Mouse (Mus musculus) kidney, embryonic 16.5 days (tissue): ENCODE measurements around the gene Gm20388. TPM values are rescaled to one million over a fixed set of nuclear protein-coding genes. Genes with fewer than 3 reads are reported as not detected.

Source experiments
- ATAC-seq: fragments of 200-750 bp; cut with Nextera tagmentation; 2 replicates; pipeline ENCODE4 v1.8.0; 2017; ENCODE audit warnings: moderate TSS enrichment; ENCODE audit not compliant: low FRiP score, low TSS enrichment
- H3K27ac ChIP-seq: fragments of 300-500 bp; sonication (generic); 2 replicates; pipeline ENCODE4 v1.5.1; 2014; ENCODE audit warnings: low read length
- H3K27me3 ChIP-seq: fragments of 300-500 bp; sonication (generic); 2 replicates; pipeline ENCODE4 v1.6.1; 2014; ENCODE audit warnings: low read length, control low read depth, mixed read lengths; ENCODE audit not compliant: insufficient read depth
- H3K36me3 ChIP-seq: fragments of 300-500 bp; sonication (generic); 2 replicates; pipeline ENCODE4 v1.6.1; 2014; ENCODE audit warnings: low read length, control low read depth, mixed read lengths; ENCODE audit not compliant: insufficient read depth
- H3K4me1 ChIP-seq: fragments of 300-500 bp; sonication (generic); 2 replicates; pipeline ENCODE4 v1.6.1; 2014; ENCODE audit warnings: low read length, control low read depth, mixed read lengths; ENCODE audit not compliant: insufficient read depth
- H3K4me2 ChIP-seq: fragments of 300-500 bp; sonication (generic); replicated peaks from 2 replicates; pipeline ENCODE4 v1.6.1; 2014; ENCODE audit warnings: low read depth, low read length
- H3K4me3 ChIP-seq: fragments of 300-500 bp; sonication (generic); 2 replicates; pipeline ENCODE4 v1.5.1; 2014; ENCODE audit warnings: mild to moderate bottlenecking, low read length
- H3K9ac ChIP-seq: fragments of 300-500 bp; sonication (generic); replicated peaks from 2 replicates; pipeline ENCODE4 v1.6.1; 2014; ENCODE audit warnings: low read length
- H3K9me3 ChIP-seq: fragments of 300-500 bp; sonication (generic); 2 replicates; pipeline ENCODE4 v1.6.1; 2016; ENCODE audit warnings: low read length, control low read depth
- WGBS: fragments of 180-500 bp; shearing (Covaris S2); extraction: QIAGEN DNeasy Blood & Tissue Kit; methylation state at CpG from one replicate; pipeline ENCODE4 v1.1.7; 2014; 5-methylcytosine and 5-hydroxymethylcytosine counted together
- polyA plus RNA-seq: library from polyadenylated mRNA; unstranded; fragments of >200 nt; fragmentation: Nextera tagmentation; extraction: Ambion mirVana; gene quantifications from 2 replicates; pipeline ENCODE4 v1.2.1, GENCODE M21; 2015

Gene Gm20388
- polyA plus RNA-seq, 1 experiment from 2014 or later, result 7.7 TPM

DNA sequence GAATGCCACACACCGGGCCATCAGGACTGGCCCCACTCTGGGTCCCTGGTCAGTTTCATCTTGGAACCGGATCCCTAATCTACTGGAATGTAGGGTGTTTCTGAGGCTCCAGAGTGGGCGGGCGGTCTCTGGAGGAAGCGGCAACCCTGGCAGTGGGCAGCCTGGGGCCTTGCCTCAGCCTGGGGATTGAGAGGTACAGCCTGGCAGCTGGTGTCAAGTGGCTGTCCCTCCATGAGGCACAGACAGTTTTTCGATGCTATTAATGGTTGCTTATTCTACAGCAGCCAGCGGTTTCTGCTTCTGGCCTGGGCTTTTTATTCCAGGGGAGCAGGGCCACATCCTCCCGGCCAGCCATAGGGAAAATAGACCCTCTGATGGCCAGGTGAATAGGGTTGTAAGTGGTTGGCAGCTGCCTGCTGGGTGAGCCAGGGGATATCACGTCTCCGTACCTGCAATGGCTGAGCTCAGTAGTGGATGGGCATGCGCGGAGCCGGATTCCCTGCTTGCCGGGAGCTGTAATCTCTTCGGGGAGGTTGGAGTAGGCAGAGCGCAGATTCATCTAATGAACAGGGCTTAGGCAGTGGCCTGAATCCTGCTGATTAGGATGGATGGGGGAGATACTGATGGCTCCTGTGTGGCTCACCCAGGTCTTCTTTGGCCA is 340.2 kb downstream of the Gm20388 start:
- H3K9me3 ChIP-seq, result no peaks in the 10 kb centered on the region
- no peak overlapping the region for H3K4me3 ChIP-seq
- H3K27me3 ChIP-seq, result no peaks in the 10 kb centered on the region
- H3K36me3 ChIP-seq, result peaks cover 5% of the 10 kb centered on the region; the same call in 1 of the 2 replicates
- peak overlapping the region; percentile 0; the same call in 1 of the 2 replicates for H3K27ac ChIP-seq
- no peak overlapping the region for H3K9ac ChIP-seq
- H3K4me1 ChIP-seq, result peaks cover 13% of the 10 kb centered on the region
- 63% methylated on average over 16 of the region's 16 CpGs for WGBS
- no peak overlapping the region for H3K4me2 ChIP-seq
- peak; percentile 20; the same call in 1 of the 2 replicates for ATAC-seq

DNA sequence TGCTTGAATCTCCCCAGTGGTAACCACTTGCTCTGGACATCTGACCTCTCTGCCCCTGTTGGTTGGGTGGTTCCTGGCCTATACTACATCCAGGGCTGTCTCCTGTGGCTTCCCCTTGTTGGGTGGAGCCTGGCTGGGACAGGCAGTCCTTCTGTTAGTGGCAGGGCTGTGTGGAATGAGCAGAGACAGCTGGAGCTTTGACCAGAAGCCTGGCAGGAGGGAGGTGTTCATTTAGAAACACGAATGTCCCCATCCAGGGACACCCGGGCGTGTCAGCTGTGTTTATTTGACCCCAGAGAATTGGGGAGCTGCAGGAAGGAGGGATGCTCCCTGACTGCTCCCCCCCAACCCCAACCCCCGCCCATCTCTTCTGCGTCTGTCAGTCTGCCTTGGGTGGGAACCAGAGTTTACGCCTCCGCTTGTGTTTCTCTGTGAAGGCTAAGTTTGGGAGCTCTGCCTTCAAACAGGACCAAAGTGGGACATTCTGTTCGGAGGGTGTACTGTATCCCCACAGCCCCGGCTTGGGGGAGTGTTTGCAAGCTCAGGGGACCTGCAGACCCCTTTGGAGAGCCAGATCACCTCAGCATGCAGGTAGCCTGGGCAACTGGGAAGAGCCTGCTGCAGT is 340.9 kb downstream of the Gm20388 start:
- H3K9me3 ChIP-seq, result no peaks in the 10 kb centered on the region
- H3K36me3 ChIP-seq, result peaks cover 5% of the 10 kb centered on the region; the same call in 1 of the 2 replicates
- 37% methylated on average over 9 of the region's 9 CpGs for WGBS
- no peak overlapping the region for H3K4me3 ChIP-seq
- no peaks in the 10 kb centered on the region for H3K27me3 ChIP-seq
- H3K9ac ChIP-seq, result 0 out of 2 replicates have a peak overlapping the region, but pooled peaks have one; percentile 37
- no peak overlapping the region for H3K4me2 ChIP-seq
- peak; percentile 44; the same call in 1 of the 2 replicates for ATAC-seq
- peak overlapping the region; percentile 0; the same call in 1 of the 2 replicates for H3K27ac ChIP-seq
- peaks cover 18% of the 10 kb centered on the region for H3K4me1 ChIP-seq

DNA sequence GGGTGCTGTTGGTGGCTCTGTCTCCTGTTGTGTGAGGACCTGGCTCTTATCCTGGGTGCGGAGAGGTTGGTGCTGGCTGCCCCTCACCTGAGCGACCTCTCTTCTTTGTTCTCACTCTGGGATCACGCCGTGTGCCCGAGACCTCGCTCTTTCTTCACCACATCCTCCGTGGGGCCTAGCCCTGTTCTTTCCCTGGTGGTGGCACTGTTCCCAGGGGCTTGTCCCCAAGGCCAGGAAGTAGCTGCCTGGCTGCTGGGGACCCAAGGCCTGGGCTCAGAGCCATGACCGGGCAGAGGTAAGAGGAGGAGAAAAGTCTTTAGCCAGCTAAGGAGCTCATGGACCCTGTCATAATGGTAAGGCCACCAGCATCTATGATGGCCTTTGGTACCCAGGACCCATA is 343.0 kb downstream of the Gm20388 start:
- Histone ChIP-seq H3K27me3 (no peaks in the 10 kb centered on the region), H3K4me2 (no peak overlapping the region), H3K9ac (no peak overlapping the region), H3K27ac (no peak overlapping the region), H3K9me3 (no peaks in the 10 kb centered on the region), H3K36me3 (no peaks in the 10 kb centered on the region), H3K4me3 (no peak overlapping the region), H3K4me1 (peaks cover 24% of the 10 kb centered on the region)
- 77% methylated on average over 8 of the region's 8 CpGs for WGBS
- no peak for ATAC-seq

DNA sequence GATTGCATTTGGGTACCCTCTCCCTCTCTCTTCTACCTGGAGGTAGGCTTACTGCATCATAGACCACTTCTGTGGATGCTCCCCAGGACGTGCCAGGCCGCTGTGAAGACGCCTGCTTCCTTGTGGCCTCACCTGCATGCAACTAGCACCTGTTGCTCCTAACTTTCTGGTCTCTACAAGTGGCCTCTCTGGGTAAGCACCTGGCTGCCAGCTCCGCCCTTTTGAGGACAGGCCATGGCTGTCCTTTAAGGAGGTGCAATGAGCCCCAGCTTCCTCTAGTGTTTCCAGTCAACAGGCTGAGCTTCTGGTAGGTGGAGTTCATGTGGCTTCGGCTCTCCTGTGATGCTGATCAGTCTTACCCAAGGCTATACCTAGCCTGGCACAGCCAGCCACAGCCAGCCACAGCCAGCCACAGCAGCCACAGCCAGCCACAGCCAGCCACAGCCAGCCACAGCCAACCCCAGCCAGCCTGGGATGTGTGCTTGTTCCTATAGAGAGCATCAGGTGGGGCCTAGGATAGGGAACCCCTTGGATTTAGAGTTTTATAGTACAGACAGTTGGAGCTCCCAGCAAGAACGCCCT is 344.9 kb downstream of the Gm20388 start:
- H3K36me3 ChIP-seq, result no peaks in the 10 kb centered on the region
- no peak overlapping the region for H3K4me2 ChIP-seq
- WGBS, result 87% methylated on average over 6 of the region's 6 CpGs
- H3K4me3 ChIP-seq, result no peak overlapping the region
- H3K4me1 ChIP-seq, result peaks cover 34% of the 10 kb centered on the region
- H3K9ac ChIP-seq, result no peak overlapping the region
- H3K27me3 ChIP-seq, result no peaks in the 10 kb centered on the region
- H3K27ac ChIP-seq, result no peak overlapping the region
- ATAC-seq, result no peak
- H3K9me3 ChIP-seq, result no peaks in the 10 kb centered on the region

DNA sequence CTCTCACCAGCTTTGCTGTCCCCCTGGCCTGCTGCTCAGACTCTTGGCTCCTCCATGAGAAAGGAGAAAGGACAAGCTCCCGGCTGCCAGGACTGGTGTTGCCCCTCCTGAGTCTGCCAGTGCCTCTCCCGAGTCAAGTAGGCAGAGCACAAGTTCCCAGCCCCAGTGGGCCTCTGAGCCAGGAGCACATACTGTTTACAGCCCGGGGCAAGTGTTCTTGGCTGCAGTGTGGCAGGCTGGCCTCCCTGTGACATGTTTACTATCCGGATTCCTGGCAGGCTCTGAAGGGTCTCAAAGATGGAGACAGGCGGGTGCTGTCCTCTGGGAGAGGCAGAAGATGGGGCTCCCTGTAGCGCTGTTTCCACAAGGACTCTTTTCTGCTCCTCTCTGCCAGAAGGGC is 346.3 kb downstream of the Gm20388 start:
- Histone ChIP-seq H3K9me3 (no peaks in the 10 kb centered on the region), H3K27me3 (no peaks in the 10 kb centered on the region), H3K36me3 (no peaks in the 10 kb centered on the region), H3K9ac (no peak overlapping the region; the same call in 1 of the 2 replicates), H3K27ac (no peak overlapping the region), H3K4me1 (peaks cover 37% of the 10 kb centered on the region), H3K4me2 (no peak overlapping the region), H3K4me3 (no peak overlapping the region)
- no peak for ATAC-seq
- 37% methylated on average over 6 of the region's 6 CpGs for WGBS

DNA sequence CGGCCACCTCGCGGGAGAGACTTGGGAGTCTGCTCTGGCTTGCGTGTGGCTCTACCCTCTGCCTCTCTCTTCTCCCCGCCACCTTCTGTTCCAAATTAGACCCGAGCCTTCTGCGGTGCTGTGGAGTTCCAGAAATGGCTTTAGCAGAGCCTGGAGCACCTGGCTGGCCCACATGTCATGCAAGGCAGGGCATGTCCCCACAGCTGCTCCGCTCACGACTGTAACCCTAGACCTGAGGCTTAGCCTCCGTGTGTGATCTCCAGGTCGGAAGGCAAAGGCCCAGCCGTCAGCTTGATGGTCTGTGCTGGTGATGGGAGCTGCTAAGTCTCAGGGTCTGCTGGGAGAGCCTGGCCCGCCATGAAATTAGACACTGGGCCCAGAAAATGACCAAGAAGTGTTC is 348.6 kb downstream of the Gm20388 start:
- Histone ChIP-seq H3K4me1 (peaks cover 48% of the 10 kb centered on the region), H3K27ac (no peak overlapping the region)
- 56% methylated on average over 13 of the region's 13 CpGs for WGBS

DNA sequence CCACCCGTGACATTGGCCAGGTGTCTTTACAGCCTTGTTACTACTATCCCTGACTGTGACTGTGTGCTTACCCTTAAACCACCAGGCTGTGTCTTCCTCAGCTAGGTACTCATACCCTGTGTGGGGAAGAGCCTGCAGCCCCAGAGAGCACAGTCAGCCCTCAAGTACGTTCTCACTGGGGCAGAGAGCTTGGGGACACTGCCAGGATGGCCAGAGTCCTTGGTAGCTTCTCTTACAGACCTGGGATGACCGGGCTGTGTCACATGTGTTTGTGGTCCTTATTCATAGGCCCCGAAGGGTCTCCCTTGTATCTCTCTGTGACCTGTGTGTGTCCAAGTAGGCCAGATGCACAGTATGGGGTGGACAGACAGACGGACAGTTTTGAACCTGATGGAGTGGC is 350.0 kb downstream of the Gm20388 start:
- H3K4me1 ChIP-seq, result peaks cover 63% of the 10 kb centered on the region
- peak overlapping the region; percentile 79 for H3K27ac ChIP-seq
- H3K4me2 ChIP-seq, result peak overlapping the region; percentile 34
- no peaks in the 10 kb centered on the region for H3K9me3 ChIP-seq
- 0 out of 2 replicates have a peak overlapping the region, but pooled peaks have one; percentile 16 for H3K9ac ChIP-seq
- no peaks in the 10 kb centered on the region for H3K36me3 ChIP-seq
- no peaks in the 10 kb centered on the region for H3K27me3 ChIP-seq
- no peak overlapping the region for H3K4me3 ChIP-seq
- no peak for ATAC-seq
- WGBS, result 68% methylated on average over 5 of the region's 5 CpGs

More for the DNA sequence above, 348.6 kb downstream of the Gm20388 start:
- no peak overlapping the region for H3K4me2 ChIP-seq
- ATAC-seq, result no peak
- no peaks in the 10 kb centered on the region for H3K27me3 ChIP-seq
- H3K36me3 ChIP-seq, result no peaks in the 10 kb centered on the region
- no peak overlapping the region for H3K4me3 ChIP-seq
- no peak overlapping the region for H3K9ac ChIP-seq
- H3K9me3 ChIP-seq, result no peaks in the 10 kb centered on the region

DNA sequence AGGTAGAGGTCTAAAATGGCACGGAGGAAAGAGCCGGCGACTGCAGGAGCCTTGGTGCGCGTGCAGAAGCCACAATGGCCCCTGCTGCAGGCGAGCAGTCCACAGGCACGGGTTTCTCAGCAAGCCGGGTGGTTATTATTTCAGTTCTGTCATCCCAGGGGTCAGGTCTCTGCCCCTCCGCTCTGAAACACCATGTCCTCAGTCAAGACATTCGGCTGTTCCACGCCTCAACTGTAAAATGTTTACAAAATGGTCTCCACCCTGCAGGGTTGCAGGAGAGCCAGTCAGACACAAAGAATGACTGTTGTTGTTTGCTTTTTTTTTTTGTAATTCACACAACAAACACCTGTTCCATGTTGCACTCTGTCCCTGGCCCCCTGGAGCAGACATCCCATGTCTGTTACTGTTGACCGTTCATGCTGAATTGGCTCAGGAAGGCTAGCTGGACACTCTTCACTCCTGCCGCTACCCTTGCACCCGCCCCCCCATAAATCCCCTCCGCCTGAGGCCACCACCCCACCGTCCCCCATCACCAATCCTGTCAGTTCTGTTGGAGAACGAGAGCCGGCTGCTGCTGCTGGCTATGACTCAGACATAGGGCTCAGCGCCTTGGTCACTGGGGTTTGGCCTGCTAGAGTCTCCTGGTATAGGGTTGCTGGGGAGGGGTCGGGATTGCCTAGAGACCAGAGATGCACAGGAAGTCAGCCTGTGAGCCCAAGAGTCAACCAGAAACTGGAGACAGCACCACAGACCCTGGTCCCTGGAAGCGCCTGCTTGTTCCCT is 350.9 kb downstream of the Gm20388 start:
- Histone ChIP-seq H3K4me2 (peak overlapping the region; percentile 34), H3K4me3 (no peak overlapping the region), H3K9me3 (no peaks in the 10 kb centered on the region), H3K9ac (0 out of 2 replicates have a peak overlapping the region, but pooled peaks have one; percentile 38), H3K4me1 (peaks cover 66% of the 10 kb centered on the region), H3K27me3 (no peaks in the 10 kb centered on the region), H3K27ac (peak overlapping the region; percentile 79), H3K36me3 (no peaks in the 10 kb centered on the region)
- peak; percentile 50 for ATAC-seq
- 16% methylated on average over 21 of the region's 21 CpGs for WGBS

DNA sequence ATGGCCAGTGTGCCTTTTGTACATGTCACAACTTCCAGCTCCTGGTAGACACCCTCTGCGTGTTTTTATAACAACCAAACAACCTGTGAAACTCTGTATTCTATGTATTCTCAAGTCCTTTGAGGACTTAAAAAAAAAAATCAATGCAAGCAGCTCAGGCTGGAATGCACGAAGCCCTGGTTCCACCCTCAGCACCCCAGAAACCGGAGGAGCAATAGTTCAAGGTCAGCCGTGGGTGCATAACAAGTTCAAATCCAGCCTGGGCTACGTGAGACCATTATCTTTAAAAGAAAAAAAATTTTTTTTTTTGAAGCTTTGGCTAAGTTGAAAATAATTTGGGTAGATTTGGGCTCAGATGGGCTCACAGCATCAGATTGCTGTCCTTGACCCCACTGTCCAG is 353.2 kb downstream of the Gm20388 start:
- Histone ChIP-seq H3K27me3 (no peaks in the 10 kb centered on the region), H3K27ac (no peak overlapping the region), H3K4me2 (no peak overlapping the region), H3K9ac (no peak overlapping the region), H3K4me1 (peaks cover 79% of the 10 kb centered on the region), H3K9me3 (no peaks in the 10 kb centered on the region), H3K36me3 (no peaks in the 10 kb centered on the region), H3K4me3 (no peak overlapping the region)
- 79% methylated on average over 5 of the region's 5 CpGs for WGBS
- no peak for ATAC-seq
